Mouse (Mus musculus) forebrain, embryonic 13.5 days (tissue): ENCODE results near the gene Akr1b7. TPM values are rescaled to one million over a fixed set of nuclear protein-coding genes. Genes with fewer than 3 reads are reported as not detected.

Source experiments
- ATAC-seq: fragments of 200-750 bp; cut with Nextera tagmentation; 2 replicates; pipeline ENCODE4 v1.8.0; 2017
- H3K27ac ChIP-seq: fragments of 300-500 bp; sonication (generic); 2 replicates; pipeline ENCODE4 v1.5.1; 2015; ENCODE audit warnings: inconsistent platforms, mild to moderate bottlenecking, moderate library complexity
- H3K27me3 ChIP-seq: fragments of 300-500 bp; sonication (generic); 2 replicates; pipeline ENCODE4 v1.6.1; 2015; ENCODE audit warnings: mild to moderate bottlenecking, inconsistent platforms
- H3K36me3 ChIP-seq: fragments of 300-500 bp; sonication (generic); 2 replicates; pipeline ENCODE4 v1.6.1; 2015; ENCODE audit warnings: mild to moderate bottlenecking, inconsistent platforms; ENCODE audit not compliant: poor library complexity, severe bottlenecking
- H3K4me1 ChIP-seq: fragments of 300-500 bp; sonication (generic); 2 replicates; pipeline ENCODE4 v1.6.1; 2015; ENCODE audit warnings: inconsistent platforms
- H3K4me2 ChIP-seq: fragments of 300-500 bp; sonication (generic); 2 replicates; pipeline ENCODE4 v1.6.1; 2015; ENCODE audit warnings: inconsistent platforms, mild to moderate bottlenecking, moderate library complexity
- H3K4me3 ChIP-seq: fragments of 300-500 bp; sonication (generic); 2 replicates; pipeline ENCODE4 v1.5.1; 2015; ENCODE audit warnings: mild to moderate bottlenecking, inconsistent platforms
- H3K9ac ChIP-seq: fragments of 300-500 bp; sonication (generic); 2 replicates; pipeline ENCODE4 v1.6.1; 2015; ENCODE audit warnings: mild to moderate bottlenecking, inconsistent platforms
- H3K9me3 ChIP-seq: fragments of 300-500 bp; sonication (generic); replicated peaks from 2 replicates; pipeline ENCODE4 v1.6.1; 2016; ENCODE audit warnings: inconsistent platforms
- whole genome bisulfite sequencing: fragments of 180-500 bp; shearing (Covaris S2); methylation state at CpG from one replicate; pipeline ENCODE4 v1.1.7; 2015; 5-methylcytosine and 5-hydroxymethylcytosine counted together
- polyA plus RNA-seq: library from polyadenylated mRNA; unstranded; fragments of >200 nt; fragmentation: Nextera tagmentation; extraction: Ambion mirVana; gene quantifications from 2 replicates; pipeline ENCODE4 v1.2.1, GENCODE M21; 2015

The Akr1b7 gene
- polyA plus RNA-seq, 1 experiment from 2014 or later, result not detected

GRCm38 (mm10) chr6:34447961-34448360 lies 35.8 kb downstream of the Akr1b7 start:
- no peaks in the 10 kb centered on the region for H3K4me1 ChIP-seq
- H3K9me3 ChIP-seq, result no peaks in the 10 kb centered on the region
- H3K9ac ChIP-seq, result no peak overlapping the region
- H3K27me3 ChIP-seq, result no peaks in the 10 kb centered on the region
- no peaks in the 10 kb centered on the region for H3K36me3 ChIP-seq
- H3K4me2 ChIP-seq, result no peak overlapping the region
- no peak for ATAC-seq
- H3K27ac ChIP-seq, result no peak overlapping the region
- H3K4me3 ChIP-seq, result no peak overlapping the region
- WGBS, result 8% methylated on average over 2 of the region's 2 CpGs

DNA sequence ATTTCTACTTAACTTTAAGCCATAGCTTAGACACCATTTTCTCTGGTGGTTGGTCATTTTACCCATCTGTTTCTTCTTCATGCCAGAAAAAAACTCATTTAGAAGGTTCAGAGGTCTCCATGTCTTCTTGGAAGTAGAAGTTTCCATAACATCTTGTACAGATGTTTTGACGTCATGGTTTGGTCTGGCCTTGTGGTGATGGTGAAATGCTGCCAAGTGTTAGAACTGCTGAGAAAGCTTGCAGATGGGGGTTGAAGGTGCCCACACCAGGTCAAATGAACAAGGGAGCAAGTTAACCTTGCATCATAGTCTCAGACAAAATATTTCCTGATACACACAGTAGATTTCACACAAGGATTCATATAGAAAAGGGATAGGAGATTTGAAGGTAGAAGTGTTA lies 36.6 kb downstream of the Akr1b7 start:
- Histone ChIP-seq H3K27me3 (no peaks in the 10 kb centered on the region), H3K27ac (no peak overlapping the region), H3K36me3 (no peaks in the 10 kb centered on the region), H3K9ac (no peak overlapping the region), H3K4me2 (no peak overlapping the region), H3K9me3 (no peaks in the 10 kb centered on the region), H3K4me3 (no peak overlapping the region), H3K4me1 (no peaks in the 10 kb centered on the region)
- 80% methylated on average over 1 of the region's 1 CpGs for WGBS
- ATAC-seq, result no peak

DNA sequence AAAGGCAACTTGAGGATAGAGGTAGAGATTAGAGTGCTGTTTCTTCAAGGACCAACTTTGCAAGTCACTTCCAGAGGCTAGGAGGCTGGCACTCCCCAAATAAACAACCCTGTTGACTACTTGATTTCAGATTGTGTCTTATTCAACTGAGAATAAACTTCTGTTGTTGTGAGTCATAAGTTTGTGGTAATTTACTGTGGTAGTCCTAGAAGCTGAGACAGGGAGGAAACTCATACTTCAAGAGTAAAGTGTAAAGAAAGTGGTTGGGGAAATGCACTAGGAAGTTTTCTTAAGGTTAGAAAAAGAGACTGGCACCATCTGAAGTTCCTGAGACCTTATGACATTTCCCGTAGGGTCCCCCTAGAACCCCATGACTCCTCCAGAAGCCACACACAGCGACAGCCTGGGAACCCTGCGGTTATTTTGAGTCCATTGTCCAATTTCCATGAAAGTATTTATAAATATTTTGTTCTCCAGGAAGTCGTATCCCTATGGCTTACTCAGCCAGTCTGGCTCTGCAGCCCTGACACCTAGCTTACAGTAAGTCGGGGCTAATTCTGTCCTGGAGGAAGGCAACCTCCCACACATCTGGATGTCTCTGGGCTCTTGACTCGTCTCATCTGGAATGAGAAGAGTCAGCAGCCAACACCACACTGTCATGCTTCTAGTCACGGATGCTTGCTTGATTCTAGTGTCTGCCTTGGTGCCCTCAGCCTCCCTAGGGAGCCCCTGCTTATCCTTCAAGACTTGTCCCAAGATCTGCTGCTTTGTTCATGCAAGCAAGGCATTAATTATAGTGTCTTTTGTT lies 41.0 kb downstream of the Akr1b7 start:
- Histone ChIP-seq H3K9ac (no peak overlapping the region), H3K9me3 (no peaks in the 10 kb centered on the region), H3K36me3 (no peaks in the 10 kb centered on the region), H3K27ac (no peak overlapping the region), H3K4me1 (no peaks in the 10 kb centered on the region), H3K4me3 (no peak overlapping the region), H3K27me3 (no peaks in the 10 kb centered on the region), H3K4me2 (no peak overlapping the region)
- ATAC-seq, result no peak
- 73% methylated on average over 7 of the region's 7 CpGs for WGBS

DNA sequence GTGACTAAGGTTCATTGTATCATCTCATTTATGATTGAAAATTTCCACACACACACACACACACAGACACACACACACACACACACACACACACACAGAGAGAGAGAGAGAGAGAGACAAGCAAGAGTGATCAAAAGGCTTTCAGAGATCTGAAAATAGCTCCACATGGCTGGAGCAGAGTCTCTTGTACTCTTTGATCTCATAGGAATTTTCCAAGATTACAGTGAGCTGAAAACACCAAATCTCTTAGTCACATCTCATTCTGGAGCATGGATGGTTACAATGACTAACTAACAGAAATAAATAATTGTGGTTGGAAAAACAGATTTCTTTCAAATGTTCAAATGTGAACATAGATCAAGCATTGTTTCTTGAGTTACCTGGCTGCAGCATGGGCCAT lies 47.3 kb downstream of the Akr1b7 start:
- ATAC-seq, result no peak
- no peak overlapping the region for H3K27ac ChIP-seq
- H3K4me2 ChIP-seq, result no peak overlapping the region
- no peaks in the 10 kb centered on the region for H3K27me3 ChIP-seq
- H3K9ac ChIP-seq, result no peak overlapping the region
- H3K4me3 ChIP-seq, result no peak overlapping the region
- no peaks in the 10 kb centered on the region for H3K4me1 ChIP-seq
- H3K36me3 ChIP-seq, result no peaks in the 10 kb centered on the region
- H3K9me3 ChIP-seq, result no peaks in the 10 kb centered on the region

GRCm38 (mm10) chr6:34460651-34461050 lies 48.5 kb downstream of the Akr1b7 start:
- H3K9me3 ChIP-seq, result no peaks in the 10 kb centered on the region
- WGBS, result 61% methylated on average over 4 of the region's 4 CpGs
- no peaks in the 10 kb centered on the region for H3K36me3 ChIP-seq
- H3K4me3 ChIP-seq, result no peak overlapping the region
- no peak overlapping the region for H3K27ac ChIP-seq
- H3K9ac ChIP-seq, result no peak overlapping the region
- H3K27me3 ChIP-seq, result no peaks in the 10 kb centered on the region
- no peak overlapping the region for H3K4me2 ChIP-seq
- no peaks in the 10 kb centered on the region for H3K4me1 ChIP-seq
- ATAC-seq, result no peak

DNA sequence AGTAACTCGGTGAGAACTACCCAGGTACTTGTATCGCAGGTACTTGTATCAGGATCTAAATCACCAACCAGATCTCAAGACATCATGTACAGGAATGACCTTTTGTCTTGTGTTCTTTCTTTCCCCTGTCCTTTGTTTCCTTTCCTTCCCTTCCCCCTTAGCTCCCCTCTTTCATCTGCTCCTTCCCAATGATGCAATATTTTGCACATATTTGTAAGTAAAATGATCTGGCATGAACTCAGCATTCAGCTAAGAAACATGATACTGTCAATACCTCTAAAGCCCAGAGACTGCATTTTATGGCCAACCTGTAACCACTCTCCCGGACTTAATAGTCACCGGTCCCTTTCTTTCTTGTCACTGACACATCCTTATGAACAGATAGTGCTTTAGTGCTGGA lies 51.4 kb downstream of the Akr1b7 start:
- Histone ChIP-seq H3K27ac (no peak overlapping the region), H3K4me2 (no peak overlapping the region), H3K36me3 (no peaks in the 10 kb centered on the region), H3K9me3 (no peaks in the 10 kb centered on the region), H3K4me3 (no peak overlapping the region), H3K9ac (no peak overlapping the region), H3K4me1 (no peaks in the 10 kb centered on the region), H3K27me3 (no peaks in the 10 kb centered on the region)
- 95% methylated on average over 4 of the region's 4 CpGs for WGBS
- ATAC-seq, result no peak

GRCm38 (mm10) chr6:34471434-34472110 lies 59.4 kb downstream of the Akr1b7 start:
- no peaks in the 10 kb centered on the region for H3K36me3 ChIP-seq
- no peak overlapping the region for H3K4me3 ChIP-seq
- H3K9ac ChIP-seq, result no peak overlapping the region
- ATAC-seq, result no peak
- no peaks in the 10 kb centered on the region for H3K27me3 ChIP-seq
- no peak overlapping the region for H3K4me2 ChIP-seq
- H3K4me1 ChIP-seq, result peaks cover 6% of the 10 kb centered on the region
- 88% methylated on average over 12 of the region's 12 CpGs for WGBS
- H3K9me3 ChIP-seq, result no peaks in the 10 kb centered on the region
- H3K27ac ChIP-seq, result no peak overlapping the region

Other genes with a start within 250 kb of the Akr1b7 start
- 37.9 and 40.9 TPM in 2 replicates for gene Slc35b4, start 235.2 kb upstream of the Akr1b7 start, polyA plus RNA-seq
- 118 and 122 TPM in 2 replicates for gene Akr1b3, start 94.9 kb upstream of the Akr1b7 start, polyA plus RNA-seq
- gene Akr1b8, start 58.2 kb upstream of the Akr1b7 start, polyA plus RNA-seq, result 7.4 and 10.8 TPM in 2 replicates
- gene Akr1b10, start 28.1 kb upstream of the Akr1b7 start, polyA plus RNA-seq, result 7.1 and 8.0 TPM in 2 replicates
- gene Bpgm, start 63.9 kb downstream of the Akr1b7 start, polyA plus RNA-seq, result 57.8 and 72.7 TPM in 2 replicates
- gene Cald1, start 186.2 kb downstream of the Akr1b7 start, polyA plus RNA-seq, result 73.1 and 79.4 TPM in 2 replicates